Mouse (Mus musculus) kidney, postnatal 10 days (tissue): ENCODE measurements around the gene Abcb5.

Source experiments
- DNase-seq: peaks from one replicate; pipeline ENCODE4 v3.0.0; 2021; ENCODE audit warnings: mixed read lengths

Abcb5 gene

GRCm38 (mm10) chr12:118847861-118848495 is 118.2 kb downstream of the Abcb5 start:
- DNase-seq: no peak

- no peak for DNase-seq
Measured at GRCm38 (mm10) chr12:118847381-118847780, 118.8 kb downstream of the Abcb5 start.

- peak; percentile 34 for DNase-seq
Measured at GRCm38 (mm10) chr12:118846649-118847321, 119.4 kb downstream of the Abcb5 start.

GRCm38 (mm10) chr12:118846221-118846620 is 120.0 kb downstream of the Abcb5 start, which contains the start of gene Sp8:
Sp8 (plus strand) TSS chr12:118846329.
- DNase-seq: no peak

GRCm38 (mm10) chr12:118845351-118845750 is 120.9 kb downstream of the Abcb5 start:
- DNase-seq: no peak

GRCm38 (mm10) chr12:118844841-118845240 is 121.4 kb downstream of the Abcb5 start:
- no peak for DNase-seq

GRCm38 (mm10) chr12:118844111-118844510 is 122.1 kb downstream of the Abcb5 start:
- no peak for DNase-seq

GRCm38 (mm10) chr12:118842671-118843411 is 123.4 kb downstream of the Abcb5 start:
- DNase-seq: no peak

- no peak for DNase-seq
Measured at GRCm38 (mm10) chr12:118841971-118842550, 124.2 kb downstream of the Abcb5 start.

GRCm38 (mm10) chr12:118841381-118841922 is 124.8 kb downstream of the Abcb5 start:
- DNase-seq: no peak

- DNase-seq: no peak
Measured at GRCm38 (mm10) chr12:118840861-118841260, 125.4 kb downstream of the Abcb5 start.

- no peak for DNase-seq
Measured at GRCm38 (mm10) chr12:118840301-118840700, 125.9 kb downstream of the Abcb5 start.

- DNase-seq: no peak
Measured at GRCm38 (mm10) chr12:118839398-118839797, 126.8 kb downstream of the Abcb5 start.

- DNase-seq: no peak
Measured at GRCm38 (mm10) chr12:118838260-118838659, 128.0 kb downstream of the Abcb5 start.

GRCm38 (mm10) chr12:118837361-118837760 is 128.9 kb downstream of the Abcb5 start:
- no peak for DNase-seq

GRCm38 (mm10) chr12:118836411-118837341 is 129.5 kb downstream of the Abcb5 start:
- peak; percentile 67 for DNase-seq

- DNase-seq: no peak
Measured at GRCm38 (mm10) chr12:118829881-118830280, 136.3 kb downstream of the Abcb5 start.
